Mouse (Mus musculus) monocyte, adult 2 months (primary cell): ENCODE results near the gene Sparcl1.

ENCODE experiments used
- DNase-seq, 2 experiments: peaks; one replicate each; pipeline ENCODE4 v3.0.0; 2022; ENCODE audit warnings: low spot score in 2 of 2, low read depth in 1 of 2

Gene Sparcl1

DNA sequence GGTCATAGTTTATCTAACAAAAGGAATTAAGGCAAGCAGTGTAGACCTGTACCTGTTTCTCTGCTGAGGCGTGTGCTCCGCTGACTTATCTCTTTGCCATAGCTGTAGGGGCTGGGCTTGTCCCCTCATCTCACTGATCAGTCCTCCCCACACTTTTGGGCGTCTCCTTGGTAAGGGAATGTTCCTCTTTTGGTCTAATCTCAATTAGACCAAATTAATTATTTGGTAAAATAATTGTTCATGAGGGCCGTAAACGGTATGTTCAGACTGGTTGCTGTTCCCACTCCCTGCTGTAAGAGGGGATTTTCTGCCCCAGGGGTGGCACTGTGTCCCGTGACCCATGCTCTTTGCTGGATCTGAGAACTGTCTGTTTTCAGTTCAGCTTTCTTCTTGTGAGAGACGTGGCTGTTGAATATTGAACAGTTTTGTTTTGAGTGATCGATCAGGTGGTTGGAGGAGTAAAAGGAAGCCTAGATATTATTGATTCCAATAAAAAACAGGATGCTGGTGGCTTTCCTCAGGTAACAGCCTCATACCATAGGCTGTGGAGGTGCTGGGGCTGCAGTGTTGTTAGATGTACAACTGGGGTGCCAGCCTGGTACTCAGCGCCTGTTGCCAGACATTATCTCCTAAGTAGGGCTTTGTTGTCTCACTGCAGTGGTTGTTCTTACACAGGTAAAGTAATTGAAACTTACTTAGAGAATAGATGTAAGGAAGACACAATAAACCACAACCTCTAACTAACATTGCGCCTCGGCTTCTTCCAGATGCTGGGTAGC, 50.6 kb downstream of the Sparcl1 start:
- DNase-seq: no peak

DNA sequence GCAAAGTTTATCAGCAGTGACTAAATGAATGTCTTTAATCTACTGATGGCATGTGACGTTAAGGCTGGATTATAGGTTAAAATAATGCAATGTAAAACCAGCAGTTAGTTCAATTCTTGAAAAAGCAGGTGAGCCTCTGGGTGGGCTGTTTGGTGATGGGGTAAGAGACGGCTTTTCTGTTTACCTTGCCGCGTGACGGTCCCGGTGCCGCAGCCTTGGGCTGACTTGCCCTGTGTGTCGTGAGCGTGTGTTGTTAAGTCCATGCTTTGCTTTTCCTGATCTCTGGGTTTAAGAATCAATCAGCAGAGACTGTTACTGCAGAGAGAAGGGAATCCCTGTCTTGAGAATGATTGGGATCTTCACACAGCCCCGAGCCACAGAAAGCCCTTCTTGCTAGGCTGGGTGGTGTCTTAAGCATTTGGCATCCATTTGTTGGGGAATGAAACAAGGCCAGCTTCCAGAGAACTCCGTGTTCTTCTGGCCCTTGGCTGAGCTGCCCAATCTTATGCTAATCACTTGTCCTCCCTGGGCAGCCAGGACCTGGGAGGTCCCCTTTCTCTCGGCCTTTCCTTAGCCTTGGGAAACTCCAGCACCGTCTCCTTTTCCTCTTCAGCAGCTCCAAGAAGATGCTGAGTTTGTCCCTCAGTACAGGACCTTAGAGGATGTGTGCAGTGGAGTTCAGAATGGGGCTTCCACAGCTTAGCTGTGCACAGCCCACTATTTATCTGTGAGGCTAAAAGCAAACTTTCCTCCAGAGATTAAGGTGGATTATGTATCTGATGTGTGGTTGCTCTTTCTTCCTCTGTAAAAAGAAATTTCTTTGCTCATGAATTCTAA, 51.4 kb downstream of the Sparcl1 start:
- no peak for DNase-seq

DNA sequence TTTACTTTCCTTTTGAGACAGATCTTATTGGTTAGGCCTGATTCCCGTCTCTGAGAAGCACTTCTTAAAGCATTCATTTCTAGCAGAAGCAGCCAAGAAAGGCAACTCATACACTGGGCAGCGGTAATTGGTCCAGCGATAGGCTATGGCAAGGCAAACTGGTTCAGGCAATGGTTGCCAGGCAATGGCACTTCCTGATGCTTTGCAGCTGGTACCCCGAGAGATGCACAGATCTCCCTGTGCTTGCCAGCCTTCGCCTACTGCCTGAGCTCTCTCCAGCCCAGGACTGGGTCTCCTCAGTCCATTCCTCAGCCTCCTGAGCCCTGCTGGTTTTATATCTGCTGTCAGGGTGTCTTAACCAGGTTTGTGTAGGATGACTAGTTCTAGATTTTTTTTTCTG, 53.1 kb downstream of the Sparcl1 start:
- no peak for DNase-seq

DNA sequence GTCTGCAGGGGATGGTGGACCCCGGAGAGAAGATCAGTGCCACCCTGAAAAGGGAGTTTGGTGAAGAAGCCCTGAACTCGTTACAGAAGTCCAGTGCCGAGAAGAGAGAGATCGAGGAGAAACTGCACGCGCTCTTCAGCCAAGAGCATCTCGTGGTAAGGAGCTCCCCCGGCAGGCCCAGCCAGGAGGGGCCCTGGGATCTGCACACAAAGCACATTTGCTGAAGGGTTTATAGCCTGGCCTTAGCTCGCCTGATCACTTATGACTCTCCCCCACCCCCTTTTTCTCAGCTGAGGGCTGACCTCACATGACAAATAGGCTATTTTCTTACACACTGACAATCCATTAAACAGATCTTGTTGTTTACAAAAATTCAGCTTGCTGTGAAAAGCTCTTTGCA, 53.9 kb downstream of the Sparcl1 start:
- DNase-seq: no peak

DNA sequence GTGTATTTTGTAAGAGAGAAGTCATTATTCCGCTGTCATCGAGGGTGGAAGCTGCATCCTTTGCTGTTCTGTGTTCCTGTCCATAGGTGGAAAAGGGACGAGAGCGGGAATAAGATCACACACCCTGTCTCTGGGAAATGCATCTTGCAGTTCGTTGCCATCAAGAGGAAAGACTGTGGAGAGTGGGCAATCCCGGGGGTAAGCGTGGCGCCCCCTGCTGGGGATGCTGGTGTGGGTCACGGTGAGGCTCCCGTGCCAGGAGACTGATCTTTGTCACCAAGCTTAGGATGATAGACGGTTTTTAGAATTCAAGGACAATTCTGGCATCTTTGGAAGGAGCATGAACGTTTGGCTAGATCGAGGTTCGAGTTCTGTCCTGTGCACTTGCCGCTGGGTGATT, 55.5 kb downstream of the Sparcl1 start:
- peak in 1 of 2 experiments; percentile 39 for DNase-seq

DNA sequence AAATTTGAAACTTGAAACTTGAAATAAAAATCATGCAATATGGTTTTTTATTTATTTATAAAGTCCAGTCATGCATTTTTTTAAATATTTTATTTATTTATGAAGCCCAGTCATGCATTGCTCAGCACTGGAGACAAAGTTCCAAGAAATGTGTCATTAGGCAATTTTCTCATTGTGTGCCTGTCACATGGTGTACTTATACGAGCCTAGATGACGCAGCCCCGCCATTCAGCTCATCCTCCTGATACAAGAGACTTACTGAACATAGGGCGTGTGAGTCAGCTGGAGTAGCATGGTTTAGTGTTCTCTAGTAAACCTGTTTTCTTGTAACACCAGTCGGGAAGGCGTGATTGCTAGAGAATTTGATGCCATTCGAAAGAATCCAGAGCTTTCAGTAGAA, 57.2 kb downstream of the Sparcl1 start:
- no peak for DNase-seq

DNA sequence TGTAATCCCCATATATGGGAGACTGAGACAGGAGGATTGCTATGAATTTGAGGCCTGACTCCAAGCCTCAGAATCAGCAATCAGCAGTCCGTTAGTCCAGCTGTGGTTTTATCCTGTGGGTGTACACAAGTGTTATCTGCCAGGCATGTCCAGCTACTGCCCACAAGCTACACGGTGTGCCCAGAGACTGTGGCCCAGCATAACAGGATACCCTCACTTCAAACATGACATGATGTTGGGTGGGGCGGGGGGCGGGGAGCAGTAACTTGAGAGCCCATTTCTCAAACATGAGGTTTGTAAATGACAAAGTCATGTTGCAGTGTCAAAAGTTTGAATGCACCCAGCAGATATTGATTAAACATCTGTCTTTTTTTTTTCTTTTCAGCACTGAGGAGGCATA, 57.7 kb downstream of the Sparcl1 start:
- no peak for DNase-seq

DNA sequence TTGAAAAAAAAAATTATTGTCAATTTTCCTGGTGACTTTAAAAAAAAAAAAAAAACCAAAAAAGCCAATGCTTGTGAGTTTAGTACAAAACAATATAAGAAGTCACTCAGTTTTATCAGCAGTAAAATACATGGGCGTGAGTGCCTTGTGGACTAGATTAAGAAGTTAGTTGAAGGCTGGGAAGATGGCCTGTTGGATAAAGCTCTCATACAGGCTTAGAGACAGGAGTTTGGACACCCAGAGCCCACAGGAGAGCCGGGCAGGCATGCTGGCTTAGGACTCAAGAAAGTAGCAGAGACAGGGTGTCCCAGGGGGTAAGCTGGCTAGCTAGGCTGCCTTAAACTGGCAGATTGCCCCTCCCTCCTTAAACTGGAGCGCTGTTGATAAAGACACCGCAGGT, 58.6 kb downstream of the Sparcl1 start:
- no peak for DNase-seq

DNA sequence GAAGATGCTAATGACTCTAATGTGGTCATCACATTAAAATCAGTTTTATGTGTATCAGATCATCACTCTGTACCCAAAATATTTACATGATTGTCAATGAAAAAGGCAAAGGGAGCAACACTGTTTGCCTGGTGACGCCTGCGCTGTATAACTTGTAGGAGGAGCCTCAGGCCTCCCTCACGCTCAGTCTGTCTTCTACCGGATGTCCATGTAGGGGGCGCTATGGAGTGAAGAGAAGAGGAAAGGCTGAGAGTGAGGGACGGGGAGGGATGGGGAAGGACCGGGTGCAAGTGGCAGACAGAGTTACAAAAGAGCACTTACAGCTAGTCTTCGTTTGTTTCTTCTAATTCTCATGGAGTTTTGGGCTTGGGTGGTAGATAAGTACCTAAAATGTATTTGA, 60.6 kb downstream of the Sparcl1 start:
- peak in 1 of 2 experiments; percentile 17 for DNase-seq

DNA sequence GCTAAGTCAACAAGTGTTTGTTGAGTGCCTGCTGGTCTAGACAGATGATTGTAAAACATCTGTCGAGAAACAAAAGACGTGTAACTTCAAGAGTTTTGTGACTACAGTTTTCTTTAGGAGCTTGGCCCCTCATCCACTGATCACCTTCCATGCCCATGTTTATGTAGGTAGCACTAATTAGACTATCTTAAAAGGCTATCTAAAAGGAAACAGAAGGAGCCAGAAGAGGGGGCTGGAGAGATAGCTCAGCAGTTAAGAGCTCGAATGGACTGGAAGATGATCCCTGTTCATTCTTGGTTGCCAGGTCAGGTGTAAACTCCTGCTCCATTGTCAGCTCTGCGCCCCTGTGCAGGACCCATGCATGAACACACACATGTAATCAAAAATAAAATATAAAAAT, 65.4 kb downstream of the Sparcl1 start:
- DNase-seq: no peak

DNA sequence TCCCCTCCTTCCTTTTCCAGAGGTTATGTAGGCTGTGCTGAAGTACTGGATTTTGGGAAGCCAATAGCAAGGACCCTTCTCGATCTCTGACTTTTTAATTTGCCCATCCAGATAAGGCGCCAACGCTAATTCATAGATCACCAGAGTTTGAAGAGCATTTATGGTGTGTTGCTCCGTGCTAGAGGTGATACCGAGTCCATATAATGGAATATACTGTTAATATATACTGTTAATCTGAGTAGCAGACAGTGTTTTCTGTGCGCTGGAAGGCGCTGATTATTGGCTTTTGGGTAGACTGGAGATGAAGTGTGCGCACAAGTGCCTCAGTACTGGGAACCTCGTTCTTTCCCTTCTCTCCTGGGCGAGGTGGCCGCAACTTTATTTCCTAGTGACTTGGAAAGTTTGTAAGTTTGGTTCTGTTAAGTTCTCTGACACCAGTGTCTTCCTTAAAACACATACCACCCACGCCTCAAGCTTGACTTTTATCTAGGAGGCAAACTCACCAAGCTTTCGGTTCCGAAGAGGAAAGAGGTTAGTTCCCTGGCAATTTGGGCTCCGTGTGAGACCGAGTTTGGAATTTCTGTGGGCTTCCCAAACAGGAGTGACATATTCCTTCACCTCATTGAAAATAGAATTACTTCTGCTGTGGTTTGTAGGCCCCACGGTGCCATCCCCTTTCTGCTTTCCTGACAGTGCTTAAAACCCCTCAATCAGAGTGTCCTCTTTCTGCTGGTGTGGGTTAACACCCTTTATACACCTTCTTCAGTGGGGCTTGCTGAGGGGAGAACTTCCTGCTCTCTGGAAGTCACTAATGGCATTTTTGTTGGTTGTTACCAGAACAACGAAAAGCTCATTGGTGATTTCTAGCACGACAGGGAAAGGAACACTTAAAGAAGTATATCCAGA, 66.1 kb downstream of the Sparcl1 start:
- no peak for DNase-seq

DNA sequence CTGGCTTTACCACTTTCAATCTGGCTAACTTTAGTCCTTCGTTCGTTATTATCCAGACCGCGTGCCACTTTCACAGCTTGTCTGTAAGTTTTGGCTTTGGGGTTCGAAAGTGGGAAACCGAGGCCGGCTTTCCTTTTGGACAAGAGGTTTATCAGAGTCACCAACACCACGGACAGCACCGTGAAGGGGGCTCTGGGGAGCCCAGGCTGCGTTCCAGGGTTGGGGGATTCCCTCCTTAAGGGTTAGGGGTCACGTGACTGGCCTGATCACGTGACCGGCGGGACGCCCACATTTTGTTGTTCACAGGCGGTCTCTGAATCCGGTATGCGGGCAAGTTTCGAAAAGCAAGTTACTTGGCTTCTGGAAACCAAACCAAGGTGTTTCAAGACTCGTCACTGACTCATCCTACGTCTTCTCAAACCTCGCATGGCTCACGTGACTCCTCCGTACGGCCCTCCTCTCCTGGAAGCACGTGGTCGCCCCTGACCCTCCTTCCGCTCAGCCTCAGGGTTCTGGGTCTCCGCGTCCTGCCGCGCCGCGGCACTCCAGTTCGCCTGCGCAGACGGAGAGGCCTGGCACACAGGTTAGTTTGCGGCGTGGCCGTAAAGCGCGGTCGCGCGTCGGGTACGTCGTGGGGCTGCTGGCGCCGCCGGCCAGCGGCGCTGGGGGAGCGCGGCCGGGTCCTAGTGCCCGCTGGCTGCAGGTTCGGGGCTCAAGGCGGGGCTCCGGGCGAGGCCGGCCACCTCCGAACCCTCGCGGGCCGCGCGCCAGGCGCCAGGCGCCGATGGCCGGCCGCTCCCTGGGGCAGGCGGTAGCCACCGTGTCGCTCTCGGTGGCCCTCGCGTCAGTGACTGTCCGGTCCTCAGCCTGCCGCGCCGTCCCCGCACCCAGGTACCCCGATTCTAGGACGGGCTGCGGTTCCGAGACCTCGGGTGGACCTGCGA, 67.0 kb downstream of the Sparcl1 start, which contains the start of gene Nudt9:
Gene Nudt9 (plus strand): TSS at position 51 of the 944 bp plus-strand sequence.
- DNase-seq: peak; percentile 89 to 94

DNA sequence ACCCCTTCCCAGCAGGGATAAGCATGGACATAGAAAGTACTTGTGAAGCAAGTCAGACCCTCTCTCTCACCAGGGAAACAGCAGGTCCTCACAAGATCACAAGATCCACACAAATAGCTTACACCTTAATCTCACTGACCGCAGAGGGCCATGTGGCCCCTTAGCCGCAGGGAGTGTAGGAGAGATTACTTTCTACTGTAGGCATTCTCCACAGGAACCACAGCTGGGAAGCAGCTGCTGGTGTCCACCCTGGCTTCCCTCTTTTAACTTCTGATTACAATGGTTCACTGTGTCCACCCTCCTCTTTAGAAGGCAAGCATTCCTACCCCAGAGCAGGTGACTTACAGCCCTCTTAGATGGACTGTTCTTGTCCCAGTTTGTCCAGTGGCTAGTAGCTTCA, 69.8 kb downstream of the Sparcl1 start:
- DNase-seq: no peak

DNA sequence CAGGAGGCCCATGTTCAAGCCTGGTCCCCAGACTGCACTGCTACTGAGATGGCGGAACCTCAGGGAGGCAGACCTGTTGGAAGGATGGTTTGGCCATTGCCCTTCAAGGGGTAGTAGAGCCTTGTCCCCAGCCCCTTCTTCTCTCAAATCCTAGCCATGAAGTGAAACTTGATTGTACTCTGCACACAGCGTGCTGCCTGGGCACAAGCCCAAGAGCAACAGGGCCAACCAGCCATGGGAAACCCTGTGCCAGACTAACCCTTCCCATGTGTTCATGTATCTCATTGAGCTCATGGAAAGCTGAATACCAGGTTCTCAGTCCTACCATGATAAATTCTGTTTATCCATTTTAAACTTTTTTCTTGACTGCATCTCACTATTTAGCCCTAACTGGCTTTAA, 70.6 kb downstream of the Sparcl1 start:
- no peak for DNase-seq

DNA sequence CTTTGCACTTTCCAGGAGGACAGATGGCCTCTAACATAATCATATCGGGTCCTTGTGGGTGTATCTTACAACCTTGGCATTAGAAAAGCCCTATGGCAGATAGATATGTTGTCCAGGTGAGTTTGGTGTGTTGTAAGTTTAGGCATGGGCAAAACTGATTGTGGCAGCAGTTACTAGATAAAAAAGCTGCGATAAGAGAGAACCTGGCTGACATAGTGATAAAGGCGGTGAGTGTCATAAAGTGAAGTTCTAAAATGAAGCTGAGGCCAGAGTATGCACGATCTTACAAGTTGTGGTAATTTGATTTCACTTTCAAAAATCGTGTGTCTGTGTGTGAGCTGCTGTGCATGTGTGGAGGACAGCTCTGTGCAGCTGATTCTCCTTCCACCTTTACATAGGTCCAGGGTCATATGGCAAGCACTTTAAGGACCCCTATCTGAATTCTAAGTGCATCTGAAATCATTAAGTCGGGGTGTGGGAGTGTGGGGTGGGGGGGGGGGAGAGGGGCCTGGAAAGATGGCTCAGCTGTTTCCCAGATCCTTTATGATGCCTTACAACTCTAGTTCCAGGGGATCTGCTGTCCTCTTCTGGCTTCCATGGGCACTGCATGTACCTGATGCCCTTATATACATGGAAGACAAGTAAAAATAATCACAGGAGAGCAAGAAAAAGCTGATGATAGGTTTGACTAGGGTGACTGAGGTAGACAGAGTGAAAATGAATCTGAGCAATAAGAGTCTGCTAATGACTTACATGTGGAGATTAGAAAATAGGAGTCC, 74.2 kb downstream of the Sparcl1 start:
- DNase-seq: no peak

DNA sequence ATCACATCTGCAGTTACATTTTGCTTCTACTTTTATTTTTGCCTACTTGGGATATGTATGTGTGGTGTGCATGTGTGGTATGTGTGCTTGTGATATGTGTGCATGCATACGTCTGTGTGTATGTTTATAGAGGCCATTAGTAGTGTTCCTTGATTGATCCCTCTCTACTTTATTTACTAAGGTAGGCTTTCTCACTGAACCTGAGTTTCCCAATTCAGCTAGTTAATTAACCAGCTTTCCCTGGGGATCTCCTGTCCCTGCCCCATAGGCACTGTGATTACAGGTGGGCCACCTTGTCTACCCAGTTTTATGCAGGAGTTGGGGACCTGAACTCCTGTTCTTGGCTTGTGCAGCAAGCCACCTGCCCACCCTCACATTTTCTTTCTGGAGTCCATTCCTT, 76.8 kb downstream of the Sparcl1 start:
- no peak for DNase-seq

DNA sequence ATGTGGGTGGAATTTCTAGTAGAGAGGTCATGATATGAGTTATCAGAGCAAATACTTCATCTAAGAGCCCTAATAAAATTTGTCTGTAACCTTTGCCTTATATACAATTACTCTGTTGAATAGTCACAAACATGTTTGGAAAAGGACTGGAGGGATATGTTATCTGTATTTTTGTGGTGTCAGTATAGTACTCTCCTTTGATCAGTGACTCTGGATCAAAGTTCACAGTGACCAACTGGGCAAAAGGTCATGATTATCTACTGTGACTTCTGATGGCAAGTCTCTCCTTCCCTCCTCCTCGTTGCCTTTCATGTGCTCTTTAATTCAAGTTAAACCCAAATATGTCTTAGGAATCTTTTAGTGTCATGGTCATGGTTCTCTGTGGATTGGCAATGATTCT, 77.7 kb downstream of the Sparcl1 start:
- no peak for DNase-seq

DNA sequence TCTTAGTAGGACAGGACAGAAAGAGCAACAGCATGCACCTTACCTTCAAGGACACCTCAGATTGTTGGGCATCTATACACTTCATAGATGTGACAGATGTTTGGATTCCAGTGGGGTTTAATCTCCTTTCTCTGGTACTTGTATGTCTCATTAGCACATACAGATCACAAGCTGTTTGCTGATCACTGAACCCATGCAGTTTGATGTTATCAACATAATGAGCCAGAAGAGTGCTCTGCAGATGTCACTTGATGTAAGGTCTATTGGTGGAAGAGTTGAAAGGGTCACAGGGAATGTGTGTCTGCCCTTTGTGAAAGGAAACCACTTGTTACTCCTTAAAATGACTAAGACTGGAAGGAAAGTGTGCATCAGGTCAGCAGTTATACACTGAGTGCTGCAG, 78.5 kb downstream of the Sparcl1 start:
- DNase-seq: no peak

DNA sequence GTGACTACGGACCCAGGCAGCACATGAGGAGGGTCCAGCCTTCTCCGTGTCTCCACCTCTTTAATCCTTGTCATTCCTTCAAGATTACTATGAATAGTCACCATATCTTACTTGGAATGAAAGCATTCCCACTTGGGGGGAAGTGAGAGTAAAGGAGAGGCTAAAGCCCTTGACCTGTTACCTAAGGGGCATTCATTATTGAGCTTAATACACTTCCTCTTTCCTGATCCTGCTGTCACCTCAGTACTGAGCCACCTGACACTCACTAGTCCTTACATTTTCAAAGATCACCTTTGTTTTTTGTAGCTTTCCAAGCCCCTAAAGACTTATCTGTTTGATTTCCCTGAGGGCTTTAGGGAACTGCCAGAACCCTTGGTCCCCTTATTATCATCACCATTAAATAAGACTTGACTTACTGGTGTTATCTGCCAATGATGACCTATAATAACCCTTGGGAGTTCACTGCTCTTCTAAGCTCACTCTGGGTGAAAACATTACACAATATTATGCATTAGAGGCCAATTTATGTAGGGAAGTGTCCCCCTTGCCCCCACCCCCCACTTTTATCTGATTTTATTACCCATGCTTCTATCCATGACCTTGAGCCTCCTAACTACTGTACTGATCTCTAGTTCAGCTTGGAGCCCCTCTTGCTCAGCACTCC, 81.0 kb downstream of the Sparcl1 start:
- no peak for DNase-seq
